Mouse (Mus musculus): ENCODE results near the gene Thrb.

The Thrb gene

GRCm38 (mm10) chr14:17713297-17713904 lies 53.3 kb downstream of the Thrb start:
- DNase-seq (ENCODE audit: low read depth, low spot score) = no peak

- no peak for DNase-seq (ENCODE audit: low read depth, low spot score)
Observed at GRCm38 (mm10) chr14:17719494-17719893, 59.4 kb downstream of the Thrb start.

GRCm38 (mm10) chr14:17722824-17723445 lies 62.9 kb downstream of the Thrb start:
- DNase-seq (ENCODE audit: low read depth, low spot score) = no peak

GRCm38 (mm10) chr14:17724577-17724976 lies 64.5 kb downstream of the Thrb start:
- DNase-seq (ENCODE audit: low read depth, low spot score) = no peak

GRCm38 (mm10) chr14:17726906-17727305 lies 66.8 kb downstream of the Thrb start:
- DNase-seq (ENCODE audit: low read depth, low spot score) = no peak

GRCm38 (mm10) chr14:17727878-17728277 lies 67.8 kb downstream of the Thrb start:
- DNase-seq (ENCODE audit: low read depth, low spot score) = no peak

GRCm38 (mm10) chr14:17728889-17729288 lies 68.8 kb downstream of the Thrb start:
- no peak for DNase-seq (ENCODE audit: low read depth, low spot score)

GRCm38 (mm10) chr14:17731020-17731419 lies 71.0 kb downstream of the Thrb start:
- DNase-seq (ENCODE audit: low read depth, low spot score) = no peak

GRCm38 (mm10) chr14:17733077-17733778 lies 73.2 kb downstream of the Thrb start:
- DNase-seq (ENCODE audit: low read depth, low spot score) = no peak

GRCm38 (mm10) chr14:17733779-17734137 lies 73.7 kb downstream of the Thrb start:
- DNase-seq (ENCODE audit: low read depth, low spot score) = peak; percentile 34

- no peak for DNase-seq (ENCODE audit: low read depth, low spot score)
Observed at GRCm38 (mm10) chr14:17735440-17735839, 75.4 kb downstream of the Thrb start.

- no peak for DNase-seq (ENCODE audit: low read depth, low spot score)
Observed at GRCm38 (mm10) chr14:17740903-17741302, 80.8 kb downstream of the Thrb start.

- DNase-seq (ENCODE audit: low read depth, low spot score) = no peak
Observed at GRCm38 (mm10) chr14:17742264-17742663, 82.2 kb downstream of the Thrb start.

GRCm38 (mm10) chr14:17742902-17743712 lies 83.0 kb downstream of the Thrb start:
- no peak for DNase-seq (ENCODE audit: low read depth, low spot score)

GRCm38 (mm10) chr14:17743713-17744158 lies 83.7 kb downstream of the Thrb start:
- no peak for DNase-seq (ENCODE audit: low read depth, low spot score)

GRCm38 (mm10) chr14:17747922-17748321 lies 87.9 kb downstream of the Thrb start:
- no peak for DNase-seq (ENCODE audit: low read depth, low spot score)

- no peak for DNase-seq (ENCODE audit: low read depth, low spot score)
Observed at GRCm38 (mm10) chr14:17748945-17749344, 88.9 kb downstream of the Thrb start.

- no peak for DNase-seq (ENCODE audit: low read depth, low spot score)
Observed at GRCm38 (mm10) chr14:17751911-17752310, 91.8 kb downstream of the Thrb start.

GRCm38 (mm10) chr14:17753429-17753828 lies 93.4 kb downstream of the Thrb start:
- no peak for DNase-seq (ENCODE audit: low read depth, low spot score)

GRCm38 (mm10) chr14:17756732-17757131 lies 96.7 kb downstream of the Thrb start:
- DNase-seq (ENCODE audit: low read depth, low spot score) = no peak

GRCm38 (mm10) chr14:17767987-17768386 lies 107.9 kb downstream of the Thrb start:
- no peak for DNase-seq (ENCODE audit: low read depth, low spot score)

- DNase-seq (ENCODE audit: low read depth, low spot score) = no peak
Observed at GRCm38 (mm10) chr14:17774404-17774803, 114.3 kb downstream of the Thrb start.

Data from retina, postnatal 7 days (tissue).